Mouse (Mus musculus) stomach, postnatal 0 days (tissue): ENCODE data around the gene Jmjd7.

Experiments
- CTCF ChIP-seq: IDR thresholded peaks from 2 replicates; pipeline ENCODE4 v1.5.1; 2016; ENCODE audit warnings: antibody characterized with exemption, low read depth, mild to moderate bottlenecking, moderate library complexity
- EP300 ChIP-seq: optimal IDR thresholded peaks from 2 replicates; pipeline ENCODE3; 2016; ENCODE audit warnings: antibody characterized with exemption

DNA sequence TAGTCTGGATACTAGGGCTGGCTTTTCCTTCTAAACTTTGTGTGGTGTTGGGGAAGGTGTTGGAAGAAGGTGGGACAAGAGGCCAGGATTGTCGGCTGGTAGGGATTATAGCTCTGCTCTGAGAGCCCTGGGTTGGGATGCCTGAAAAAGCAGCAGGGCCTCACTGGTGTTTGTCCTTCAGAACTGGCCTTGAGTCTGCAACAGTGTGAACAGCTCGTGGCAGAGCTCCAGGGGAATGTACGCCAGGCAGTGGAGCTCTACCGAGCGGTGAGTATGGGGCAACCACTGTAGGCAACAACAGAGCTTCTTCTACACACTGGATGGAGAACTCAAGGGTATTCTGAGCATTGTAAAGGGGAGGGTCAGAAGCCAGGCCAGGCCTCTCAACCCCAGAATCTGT lies 2.9 kb upstream of the Jmjd7 start:
- TF ChIP-seq CTCF (no peak), EP300 (no peak)
